Mouse (Mus musculus): ENCODE results near the gene Elf2. TPM values are rescaled to one million over a fixed set of nuclear protein-coding genes. Genes with fewer than 3 reads are reported as not detected.

Elf2 gene
- polyA plus RNA-seq, 1 experiment from 2014 or later, result 39.1 TPM

DNA sequence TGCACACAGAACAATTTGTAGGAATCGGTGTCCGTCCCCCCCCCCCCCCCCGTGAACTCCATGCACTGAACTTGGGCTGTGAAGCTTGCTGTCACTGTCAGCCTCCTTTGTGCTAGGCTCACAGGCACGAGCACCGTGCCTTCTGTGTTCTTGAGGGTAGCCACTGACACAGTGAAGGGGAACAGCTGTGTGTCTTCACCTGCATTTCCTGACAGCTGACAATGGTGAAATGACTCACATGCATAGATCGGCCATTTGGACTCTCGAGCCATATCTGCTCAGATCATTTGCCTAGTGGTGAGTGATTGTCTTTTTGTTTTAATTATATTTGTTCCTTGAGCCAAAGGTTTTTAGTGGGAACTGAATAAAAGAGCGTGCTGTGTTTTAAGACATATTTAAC is 77.5 kb downstream of the Elf2 start:
- no peak overlapping the region for H3K4me2 ChIP-seq
- H3K9ac ChIP-seq, result no peak overlapping the region
- H3K27me3 ChIP-seq, result no peaks in the 10 kb centered on the region
- peaks cover 75% of the 10 kb centered on the region for H3K36me3 ChIP-seq
- WGBS, result 84% methylated on average over 8 of the region's 8 CpGs
- ATAC-seq (ENCODE audit: low read depth), result no peak
- no peaks in the 10 kb centered on the region for H3K9me3 ChIP-seq
- no peaks in the 10 kb centered on the region for H3K4me1 ChIP-seq (replicated peaks)
- no peak overlapping the region for H3K4me3 ChIP-seq
- H3K27ac ChIP-seq (replicated peaks), result no peak overlapping the region

DNA sequence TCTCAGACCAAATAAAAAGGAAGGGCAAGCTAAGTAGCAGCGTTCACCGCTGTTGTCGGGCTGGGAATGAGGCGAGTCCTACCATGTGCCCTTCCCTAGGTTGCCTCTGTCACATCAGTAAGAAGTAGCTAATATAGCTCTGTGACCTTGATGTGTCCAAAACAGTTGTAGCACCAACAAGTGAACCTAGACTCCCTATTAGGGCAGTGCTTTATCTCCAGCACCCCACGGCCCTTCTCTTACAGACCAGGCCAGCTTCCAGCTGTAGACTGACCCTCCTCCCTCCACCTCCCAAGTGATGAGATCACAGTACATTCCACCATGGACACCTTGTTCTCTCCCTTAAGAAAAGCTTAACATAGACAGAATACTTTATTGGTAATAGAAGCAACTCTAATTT is 82.4 kb downstream of the Elf2 start:
- 93% methylated on average over 5 of the region's 5 CpGs for WGBS
- Histone ChIP-seq H3K36me3 (peaks cover 89% of the 10 kb centered on the region), H3K27me3 (no peaks in the 10 kb centered on the region), H3K9me3 (no peaks in the 10 kb centered on the region), H3K4me2 (no peak overlapping the region), H3K4me3 (no peak overlapping the region), H3K4me1 (replicated peaks) (no peaks in the 10 kb centered on the region), H3K27ac (replicated peaks) (no peak overlapping the region), H3K9ac (no peak overlapping the region)
- no peak for ATAC-seq (ENCODE audit: low read depth)

DNA sequence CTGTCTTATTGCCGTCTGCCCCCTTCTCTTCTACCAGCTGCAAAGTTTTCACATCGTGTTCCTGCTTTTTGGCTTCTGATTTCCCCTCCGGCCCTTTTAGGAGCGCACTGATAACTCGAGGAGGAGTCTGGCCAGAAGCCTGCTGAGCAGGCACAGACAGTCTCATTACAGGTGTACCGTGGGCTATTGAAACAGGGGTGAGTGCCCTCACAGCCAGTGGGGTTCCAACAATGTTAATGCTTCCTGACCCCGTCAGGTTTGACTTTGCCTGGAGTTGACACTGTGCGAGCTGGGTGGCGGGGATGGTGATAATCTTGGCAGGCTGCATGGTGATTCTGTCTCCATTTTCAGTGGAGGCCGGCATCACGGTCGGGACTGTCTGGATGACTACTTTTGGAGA is 84.0 kb downstream of the Elf2 start:
- Histone ChIP-seq H3K9ac (no peak overlapping the region), H3K4me1 (replicated peaks) (no peaks in the 10 kb centered on the region), H3K36me3 (peaks cover 91% of the 10 kb centered on the region), H3K27me3 (no peaks in the 10 kb centered on the region), H3K9me3 (no peaks in the 10 kb centered on the region), H3K4me2 (no peak overlapping the region), H3K4me3 (no peak overlapping the region), H3K27ac (replicated peaks) (no peak overlapping the region)
- 90% methylated on average over 12 of the region's 12 CpGs for WGBS
- no peak for ATAC-seq (ENCODE audit: low read depth)

DNA sequence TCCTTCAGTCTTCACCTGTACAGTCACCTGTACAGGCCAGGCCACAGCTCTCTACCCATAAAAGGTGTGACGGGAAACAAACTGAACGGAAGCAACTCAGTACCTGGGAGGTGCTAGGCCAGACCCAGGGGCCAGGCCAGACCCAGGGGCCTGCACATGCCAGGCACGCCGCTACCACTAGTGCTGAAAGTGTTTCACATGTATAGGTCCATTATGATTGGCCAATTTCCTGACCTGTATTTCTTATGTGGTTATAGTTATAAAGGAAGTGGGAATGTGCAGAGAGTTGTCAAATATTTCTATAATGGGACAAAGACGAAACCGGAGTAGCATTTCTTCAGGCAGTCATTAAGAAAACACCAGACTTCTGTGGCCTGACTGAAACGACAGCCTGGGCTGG is 85.7 kb downstream of the Elf2 start:
- no peak; the same call in 1 of the 2 replicates for ATAC-seq (ENCODE audit: low read depth)
- no peaks in the 10 kb centered on the region for H3K9me3 ChIP-seq
- no peaks in the 10 kb centered on the region for H3K27me3 ChIP-seq
- H3K4me3 ChIP-seq, result no peak overlapping the region
- no peak overlapping the region for H3K4me2 ChIP-seq
- WGBS, result 96% methylated on average over 7 of the region's 7 CpGs
- peaks cover 87% of the 10 kb centered on the region for H3K36me3 ChIP-seq
- no peaks in the 10 kb centered on the region for H3K4me1 ChIP-seq (replicated peaks)
- no peak overlapping the region for H3K27ac ChIP-seq (replicated peaks)
- H3K9ac ChIP-seq, result no peak overlapping the region

DNA sequence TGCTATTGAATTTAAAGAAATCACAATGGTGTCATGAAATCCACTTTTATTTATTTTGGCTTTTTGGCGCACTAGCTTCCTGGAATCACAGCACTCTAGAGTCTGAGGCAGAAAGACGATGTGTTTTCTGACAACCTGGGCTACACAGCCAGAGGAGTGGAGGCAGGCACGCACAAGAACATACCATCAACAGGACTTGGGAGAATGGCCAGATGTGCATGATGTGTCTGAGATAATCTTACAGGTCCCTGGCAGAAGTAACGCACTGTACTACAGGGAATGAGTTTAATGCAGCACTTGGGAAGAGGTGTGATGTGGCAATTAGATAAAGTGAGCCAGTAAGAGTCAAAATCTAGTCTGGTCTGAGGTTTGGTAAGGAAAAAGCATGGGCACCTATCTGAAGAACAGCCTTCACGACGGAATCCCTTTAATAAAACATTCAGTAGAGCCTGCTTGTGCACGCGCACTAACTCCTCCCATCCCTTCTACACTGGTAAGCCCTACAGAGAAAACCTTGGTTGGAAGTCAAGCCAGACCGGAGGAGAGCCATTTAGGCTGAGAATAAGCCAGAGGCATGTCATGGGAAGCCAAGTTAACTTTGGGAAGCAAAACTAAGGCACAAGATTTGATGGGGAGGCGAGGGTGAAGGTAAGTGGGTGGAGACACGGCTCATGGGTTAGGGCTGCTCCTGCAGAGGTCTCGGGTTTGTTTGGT is 87.6 kb downstream of the Elf2 start:
- Histone ChIP-seq H3K4me2 (no peak overlapping the region), H3K4me3 (no peak overlapping the region), H3K36me3 (peaks cover 89% of the 10 kb centered on the region), H3K4me1 (replicated peaks) (no peaks in the 10 kb centered on the region), H3K9me3 (no peaks in the 10 kb centered on the region), H3K27ac (replicated peaks) (no peak overlapping the region), H3K9ac (no peak overlapping the region), H3K27me3 (no peaks in the 10 kb centered on the region)
- no peak for ATAC-seq (ENCODE audit: low read depth)
- 94% methylated on average over 12 of the region's 12 CpGs for WGBS

- ATAC-seq (ENCODE audit: low read depth), result no peak
- no peaks in the 10 kb centered on the region for H3K27me3 ChIP-seq
- no peaks in the 10 kb centered on the region for H3K9me3 ChIP-seq
- H3K4me3 ChIP-seq, result no peak overlapping the region
- H3K9ac ChIP-seq, result no peak overlapping the region
- H3K4me1 ChIP-seq (replicated peaks), result no peaks in the 10 kb centered on the region
- H3K36me3 ChIP-seq, result peaks cover 86% of the 10 kb centered on the region
- WGBS, result 97% methylated on average over 1 of the region's 1 CpGs
- no peak overlapping the region for H3K27ac ChIP-seq (replicated peaks)
- no peak overlapping the region for H3K4me2 ChIP-seq
Observed at GRCm38 (mm10) chr3:51252223-51252622, 88.2 kb downstream of the Elf2 start.

DNA sequence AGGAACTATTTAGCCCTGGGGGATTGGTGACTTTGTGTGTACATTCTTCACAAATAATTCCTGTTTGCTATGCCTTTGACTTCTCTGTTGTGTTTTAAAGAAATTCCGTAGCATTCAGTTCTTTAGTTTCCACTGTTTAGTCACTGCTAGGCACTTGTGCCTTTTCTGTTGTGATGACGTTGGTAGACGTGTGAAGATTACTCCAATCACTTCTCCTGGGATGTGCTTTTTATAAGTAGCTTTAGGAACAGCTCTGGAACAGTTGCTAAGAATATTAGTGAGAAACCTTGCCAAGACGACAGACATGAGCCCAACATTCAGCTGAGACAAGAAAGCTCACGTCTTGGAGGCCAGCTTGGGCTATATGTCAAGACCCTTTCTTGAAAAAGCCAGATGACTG is 89.4 kb downstream of the Elf2 start:
- Histone ChIP-seq H3K27me3 (no peaks in the 10 kb centered on the region), H3K9me3 (no peaks in the 10 kb centered on the region), H3K9ac (no peak overlapping the region), H3K27ac (replicated peaks) (no peak overlapping the region), H3K4me2 (no peak overlapping the region), H3K4me1 (replicated peaks) (no peaks in the 10 kb centered on the region), H3K36me3 (peaks cover 75% of the 10 kb centered on the region), H3K4me3 (no peak overlapping the region)
- no peak for ATAC-seq (ENCODE audit: low read depth)
- WGBS, result 89% methylated on average over 5 of the region's 5 CpGs

GRCm38 (mm10) chr3:51249866-51250265 is 90.6 kb downstream of the Elf2 start:
- H3K36me3 ChIP-seq, result peaks cover 66% of the 10 kb centered on the region
- 97% methylated on average over 13 of the region's 13 CpGs for whole genome bisulfite sequencing
- H3K27ac ChIP-seq (replicated peaks), result no peak overlapping the region
- no peak overlapping the region for H3K9ac ChIP-seq
- no peaks in the 10 kb centered on the region for H3K27me3 ChIP-seq
- H3K4me3 ChIP-seq, result no peak overlapping the region
- H3K9me3 ChIP-seq, result no peaks in the 10 kb centered on the region
- H3K4me2 ChIP-seq, result no peak overlapping the region
- H3K4me1 ChIP-seq (replicated peaks), result no peaks in the 10 kb centered on the region
- ATAC-seq (ENCODE audit: low read depth), result no peak

- Histone ChIP-seq H3K36me3 (peaks cover 62% of the 10 kb centered on the region), H3K9ac (no peak overlapping the region), H3K4me1 (replicated peaks) (no peaks in the 10 kb centered on the region), H3K27ac (replicated peaks) (no peak overlapping the region), H3K27me3 (no peaks in the 10 kb centered on the region), H3K9me3 (no peaks in the 10 kb centered on the region), H3K4me2 (no peak overlapping the region), H3K4me3 (no peak overlapping the region)
- WGBS, result 86% methylated on average over 11 of the region's 11 CpGs
- ATAC-seq (ENCODE audit: low read depth), result no peak
Observed at GRCm38 (mm10) chr3:51249460-51249859, 91.0 kb downstream of the Elf2 start.

GRCm38 (mm10) chr3:51248600-51248999 is 91.9 kb downstream of the Elf2 start:
- no peaks in the 10 kb centered on the region for H3K4me1 ChIP-seq (replicated peaks)
- WGBS, result 91% methylated on average over 6 of the region's 6 CpGs
- H3K4me2 ChIP-seq, result no peak overlapping the region
- no peaks in the 10 kb centered on the region for H3K9me3 ChIP-seq
- H3K27ac ChIP-seq (replicated peaks), result no peak overlapping the region
- ATAC-seq (ENCODE audit: low read depth), result no peak
- no peaks in the 10 kb centered on the region for H3K27me3 ChIP-seq
- no peak overlapping the region for H3K9ac ChIP-seq
- H3K36me3 ChIP-seq, result peaks cover 53% of the 10 kb centered on the region
- H3K4me3 ChIP-seq, result no peak overlapping the region

GRCm38 (mm10) chr3:51247704-51248103 is 92.8 kb downstream of the Elf2 start:
- 0 out of 2 replicates have a peak, but pooled peaks have one; percentile 23 for ATAC-seq (ENCODE audit: low read depth)
- H3K36me3 ChIP-seq, result peaks cover 45% of the 10 kb centered on the region

DNA sequence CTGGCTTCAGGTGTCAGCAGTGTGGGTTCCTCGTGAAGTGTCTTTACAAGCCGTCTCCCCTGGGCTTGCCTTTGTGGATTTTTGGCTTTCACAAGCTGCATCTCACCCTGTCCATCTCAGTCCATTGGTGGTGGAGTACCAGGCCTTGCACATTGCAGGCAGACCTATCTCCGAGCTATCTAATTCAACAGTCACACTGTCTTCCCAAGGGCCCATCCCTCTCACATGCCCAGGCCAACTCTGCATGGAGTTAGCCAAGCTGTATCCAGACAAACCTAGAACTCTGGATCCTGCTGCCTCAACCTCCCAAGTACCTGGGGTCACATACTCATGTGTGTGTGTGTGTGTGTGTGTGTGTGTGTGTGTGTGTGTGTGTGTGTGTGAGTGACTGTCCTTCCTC is 100.9 kb downstream of the Elf2 start:
- ATAC-seq (ENCODE audit: low read depth), result no peak
- WGBS, result 96% methylated on average over 3 of the region's 3 CpGs
- Histone ChIP-seq H3K9ac (no peak overlapping the region), H3K4me3 (no peak overlapping the region), H3K27me3 (no peaks in the 10 kb centered on the region), H3K4me1 (replicated peaks) (peaks cover 3% of the 10 kb centered on the region; the same call in 1 of the 2 replicates), H3K27ac (replicated peaks) (no peak overlapping the region), H3K9me3 (no peaks in the 10 kb centered on the region), H3K4me2 (no peak overlapping the region), H3K36me3 (peaks cover 5% of the 10 kb centered on the region)

More at GRCm38 (mm10) chr3:51247704-51248103, 92.8 kb downstream of the Elf2 start:
- Histone ChIP-seq H3K4me1 (replicated peaks) (no peaks in the 10 kb centered on the region), H3K4me2 (no peak overlapping the region), H3K4me3 (no peak overlapping the region), H3K9ac (no peak overlapping the region), H3K27ac (replicated peaks) (no peak overlapping the region), H3K9me3 (no peaks in the 10 kb centered on the region), H3K27me3 (no peaks in the 10 kb centered on the region)
- WGBS, result 75% methylated on average over 16 of the region's 16 CpGs

- ATAC-seq (ENCODE audit: low read depth), result no peak
- WGBS, result 96% methylated on average over 7 of the region's 7 CpGs
- Histone ChIP-seq H3K4me3 (no peak overlapping the region), H3K4me2 (no peak overlapping the region), H3K27ac (replicated peaks) (no peak overlapping the region), H3K36me3 (peaks cover 5% of the 10 kb centered on the region), H3K9ac (no peak overlapping the region), H3K4me1 (replicated peaks) (peaks cover 14% of the 10 kb centered on the region; the same call in 1 of the 2 replicates), H3K9me3 (no peaks in the 10 kb centered on the region), H3K27me3 (no peaks in the 10 kb centered on the region)
Observed at GRCm38 (mm10) chr3:51238515-51238914, 101.9 kb downstream of the Elf2 start.
